Mouse (Mus musculus): ENCODE data around the gene Letmd1. TPM values are rescaled to one million over a fixed set of nuclear protein-coding genes. Genes with fewer than 3 reads are reported as not detected.

The Letmd1 gene
- polyA plus RNA-seq, 1 experiment from 2014 or later: 13.6 TPM

- Histone ChIP-seq H3K9me3 (ENCODE audit: control insufficient read depth, low read length) (no peaks in the 10 kb centered on the region), H3K4me2 (ENCODE audit: low read length) (peak overlapping the region; percentile 100), H3K4me1 (ENCODE audit: control insufficient read depth in 2 of 2, insufficient read depth in 2 of 2, low read length in 2 of 2) (peaks cover 9 to 43% of the 10 kb centered on the region in 2 experiments), H3K27me3 (ENCODE audit: control insufficient read depth, insufficient read depth, low read length) (peaks cover 20% of the 10 kb centered on the region; the same call in 1 of the 2 replicates), H3K27ac (replicated peaks in 1 of 2; ENCODE audit: control insufficient read depth in 1 of 2, insufficient read depth in 1 of 2, low read depth in 2 of 2, low read length in 2 of 2) (no peak overlapping the region), H3K4me3 (ENCODE audit: control insufficient read depth in 1 of 2, insufficient read depth in 1 of 2, low read depth in 1 of 2, low read length in 2 of 2) (peak overlapping the region; percentile 87 to 95), H3K9ac (ENCODE audit: low read length) (peak overlapping the region; percentile 94), H3K36me3 (ENCODE audit: control insufficient read depth, insufficient read depth, low read length) (no peaks in the 10 kb centered on the region)
- ATAC-seq (ENCODE audit: insufficient number of reproducible peaks, insufficient read depth, low FRiP score, low read depth): peak; percentile 98
- WGBS: under 1% methylated on average over 65 of the region's 65 CpGs
Observed at GRCm38 (mm10) chr15:100422899-100423860, 45.6 kb upstream of the Letmd1 start.

- Histone ChIP-seq H3K27ac (replicated peaks in 1 of 2; ENCODE audit: control insufficient read depth in 1 of 2, insufficient read depth in 1 of 2, low read depth in 2 of 2, low read length in 2 of 2) (no peak overlapping the region), H3K27me3 (ENCODE audit: control insufficient read depth, insufficient read depth, low read length) (peaks cover 20% of the 10 kb centered on the region; the same call in 1 of the 2 replicates), H3K9ac (ENCODE audit: low read length) (peak overlapping the region; percentile 69), H3K9me3 (ENCODE audit: control insufficient read depth, low read length) (no peaks in the 10 kb centered on the region), H3K4me3 (ENCODE audit: control insufficient read depth in 1 of 2, insufficient read depth in 1 of 2, low read depth in 1 of 2, low read length in 2 of 2) (peak overlapping the region; percentile 33 to 95), H3K36me3 (ENCODE audit: control insufficient read depth, insufficient read depth, low read length) (no peaks in the 10 kb centered on the region), H3K4me2 (ENCODE audit: low read length) (peak overlapping the region; percentile 100), H3K4me1 (ENCODE audit: control insufficient read depth in 2 of 2, insufficient read depth in 2 of 2, low read length in 2 of 2) (peaks cover 11 to 43% of the 10 kb centered on the region in 2 experiments)
- WGBS: 6% methylated on average over 14 of the region's 14 CpGs
- no peak for ATAC-seq (ENCODE audit: insufficient number of reproducible peaks, insufficient read depth, low FRiP score, low read depth)
Observed at GRCm38 (mm10) chr15:100423916-100424315, 44.9 kb upstream of the Letmd1 start.

GRCm38 (mm10) chr15:100424396-100425122, 44.3 kb upstream of the Letmd1 start, which contains the start of gene Slc11a2:
Slc11a2 (minus strand) TSS chr15:100425072.
- no peak for ATAC-seq (ENCODE audit: insufficient number of reproducible peaks, insufficient read depth, low FRiP score, low read depth)
- no peak within 1 kb of the TSS for H3K27ac ChIP-seq (replicated peaks in 1 of 2; ENCODE audit: control insufficient read depth in 1 of 2, insufficient read depth in 1 of 2, low read depth in 2 of 2, low read length in 2 of 2)
- H3K27me3 ChIP-seq (ENCODE audit: control insufficient read depth, insufficient read depth, low read length): peaks cover 20% of the 10 kb centered on the region; the same call in 1 of the 2 replicates

GRCm38 (mm10) chr15:100428296-100428905, 40.4 kb upstream of the Letmd1 start:
- Histone ChIP-seq H3K9me3 (ENCODE audit: control insufficient read depth, low read length) (no peaks in the 10 kb centered on the region), H3K4me1 (ENCODE audit: control insufficient read depth in 2 of 2, insufficient read depth in 2 of 2, low read length in 2 of 2) (peaks cover 2 to 14% of the 10 kb centered on the region in 2 experiments; a peak in 2 of 4 replicates), H3K27ac (replicated peaks in 1 of 2; ENCODE audit: control insufficient read depth in 1 of 2, insufficient read depth in 1 of 2, low read depth in 2 of 2, low read length in 2 of 2) (0 out of 4 replicates have a peak overlapping the region, but pooled peaks of 1 of the 2 experiments have one; percentile 3), H3K9ac (ENCODE audit: low read length) (no peak overlapping the region), H3K36me3 (ENCODE audit: control insufficient read depth, insufficient read depth, low read length) (no peaks in the 10 kb centered on the region), H3K27me3 (ENCODE audit: control insufficient read depth, insufficient read depth, low read length) (peaks cover 20% of the 10 kb centered on the region; the same call in 1 of the 2 replicates), H3K4me3 (ENCODE audit: control insufficient read depth in 1 of 2, insufficient read depth in 1 of 2, low read depth in 1 of 2, low read length in 2 of 2) (no peak overlapping the region), H3K4me2 (ENCODE audit: low read length) (no peak overlapping the region)
- WGBS: 57% methylated on average over 13 of the region's 13 CpGs
- no peak for ATAC-seq (ENCODE audit: insufficient number of reproducible peaks, insufficient read depth, low FRiP score, low read depth)

More at GRCm38 (mm10) chr15:100424396-100425122, 44.3 kb upstream of the Letmd1 start, which contains the start of gene Slc11a2:
- Histone ChIP-seq H3K9ac (ENCODE audit: low read length) (peak within 1 kb of the TSS; percentile 69), H3K4me1 (ENCODE audit: control insufficient read depth in 2 of 2, insufficient read depth in 2 of 2, low read length in 2 of 2) (peaks cover 7 to 37% of the 10 kb centered on the region in 2 experiments), H3K4me3 (ENCODE audit: control insufficient read depth in 1 of 2, insufficient read depth in 1 of 2, low read depth in 1 of 2, low read length in 2 of 2) (peak within 1 kb of the TSS; percentile 33 to 95), H3K9me3 (ENCODE audit: control insufficient read depth, low read length) (no peaks in the 10 kb centered on the region), H3K4me2 (ENCODE audit: low read length) (peak within 1 kb of the TSS; percentile 100), H3K36me3 (ENCODE audit: control insufficient read depth, insufficient read depth, low read length) (no peaks in the 10 kb centered on the region)
- WGBS: 28% methylated on average over 17 of the region's 17 CpGs

- no peaks in the 10 kb centered on the region for H3K36me3 ChIP-seq (ENCODE audit: control insufficient read depth, insufficient read depth, low read length)
- H3K4me1 ChIP-seq (ENCODE audit: control insufficient read depth in 2 of 2, insufficient read depth in 2 of 2, low read length in 2 of 2): peaks cover 2 to 3% of the 10 kb centered on the region in 2 experiments; a peak in 2 of 4 replicates
- no peak overlapping the region for H3K4me3 ChIP-seq (ENCODE audit: control insufficient read depth in 1 of 2, insufficient read depth in 1 of 2, low read depth in 1 of 2, low read length in 2 of 2)
- 72% methylated on average over 11 of the region's 11 CpGs for WGBS
- H3K4me2 ChIP-seq (ENCODE audit: low read length): no peak overlapping the region
- peaks cover 11% of the 10 kb centered on the region; the same call in 1 of the 2 replicates for H3K27me3 ChIP-seq (ENCODE audit: control insufficient read depth, insufficient read depth, low read length)
- no peak overlapping the region for H3K9ac ChIP-seq (ENCODE audit: low read length)
- H3K9me3 ChIP-seq (ENCODE audit: control insufficient read depth, low read length): no peaks in the 10 kb centered on the region
- no peak overlapping the region for H3K27ac ChIP-seq (replicated peaks in 1 of 2; ENCODE audit: control insufficient read depth in 1 of 2, insufficient read depth in 1 of 2, low read depth in 2 of 2, low read length in 2 of 2)
- ATAC-seq (ENCODE audit: insufficient number of reproducible peaks, insufficient read depth, low FRiP score, low read depth): no peak
Observed at GRCm38 (mm10) chr15:100429959-100430565, 38.8 kb upstream of the Letmd1 start.

- 57% methylated on average over 4 of the region's 4 CpGs for WGBS
- no peak overlapping the region for H3K27ac ChIP-seq (replicated peaks in 1 of 2; ENCODE audit: control insufficient read depth in 1 of 2, insufficient read depth in 1 of 2, low read depth in 2 of 2, low read length in 2 of 2)
Observed at GRCm38 (mm10) chr15:100433234-100433633, 35.6 kb upstream of the Letmd1 start.

More at GRCm38 (mm10) chr15:100433234-100433633, 35.6 kb upstream of the Letmd1 start:
- no peak overlapping the region for H3K4me3 ChIP-seq (ENCODE audit: control insufficient read depth in 1 of 2, insufficient read depth in 1 of 2, low read depth in 1 of 2, low read length in 2 of 2)
- no peaks in the 10 kb centered on the region for H3K36me3 ChIP-seq (ENCODE audit: control insufficient read depth, insufficient read depth, low read length)
- no peaks in the 10 kb centered on the region for H3K27me3 ChIP-seq (ENCODE audit: control insufficient read depth, insufficient read depth, low read length)
- no peak for ATAC-seq (ENCODE audit: insufficient number of reproducible peaks, insufficient read depth, low FRiP score, low read depth)
- no peak overlapping the region for H3K9ac ChIP-seq (ENCODE audit: low read length)
- H3K9me3 ChIP-seq (ENCODE audit: control insufficient read depth, low read length): no peaks in the 10 kb centered on the region
- peaks cover 4 to 7% of the 10 kb centered on the region in 2 experiments for H3K4me1 ChIP-seq (ENCODE audit: control insufficient read depth in 2 of 2, insufficient read depth in 2 of 2, low read length in 2 of 2)
- no peak overlapping the region for H3K4me2 ChIP-seq (ENCODE audit: low read length)

Measured in heart, embryonic 14.5 days (tissue).